Mouse (Mus musculus): ENCODE results near the gene Banf2. TPM values are rescaled to one million over a fixed set of nuclear protein-coding genes. Genes with fewer than 3 reads are reported as not detected.
A peak's percentile ranks its signal among the peaks of the same experiment; 100 is the strongest.

The Banf2 gene
- polyA plus RNA-seq, 1 experiment from 2014 or later: not detected

GRCm38 (mm10) chr2:144007211-144007610, 25.6 kb upstream of the Banf2 start:
- WGBS: 88% methylated on average over 4 of the region's 4 CpGs
- Histone ChIP-seq H3K27ac (no peak overlapping the region), H3K27me3 (no peaks in the 10 kb centered on the region), H3K4me1 (peaks cover 73% of the 10 kb centered on the region), H3K36me3 (peaks cover 17% of the 10 kb centered on the region), H3K4me3 (no peak overlapping the region), H3K9ac (no peak overlapping the region), H3K4me2 (replicated peaks) (no peak overlapping the region), H3K9me3 (no peaks in the 10 kb centered on the region)
- no peak for ATAC-seq (ENCODE audit: low FRiP score, low read depth)

GRCm38 (mm10) chr2:144009081-144009480, 23.8 kb upstream of the Banf2 start:
- Histone ChIP-seq H3K36me3 (peaks cover 17% of the 10 kb centered on the region), H3K27me3 (no peaks in the 10 kb centered on the region), H3K4me2 (replicated peaks) (peak overlapping the region; percentile 85), H3K4me3 (peak overlapping the region; percentile 97), H3K27ac (no peak overlapping the region), H3K9ac (peak overlapping the region; percentile 98), H3K9me3 (no peaks in the 10 kb centered on the region), H3K4me1 (peaks cover 58% of the 10 kb centered on the region)
- 77% methylated on average over 1 of the region's 1 CpGs for WGBS
- no peak for ATAC-seq (ENCODE audit: low FRiP score, low read depth)

GRCm38 (mm10) chr2:144009551-144010281, 23.1 kb upstream of the Banf2 start:
- ATAC-seq (ENCODE audit: low FRiP score, low read depth): no peak
- peaks cover 52% of the 10 kb centered on the region for H3K4me1 ChIP-seq

GRCm38 (mm10) chr2:144010282-144011044, 22.4 kb upstream of the Banf2 start:
- WGBS: 0% methylated on average over 63 of the region's 107 CpGs
- H3K27ac ChIP-seq: peak overlapping the region; percentile 97
- H3K4me1 ChIP-seq: peaks cover 45% of the 10 kb centered on the region
- peak overlapping the region; percentile 98 for H3K9ac ChIP-seq
- H3K9me3 ChIP-seq: no peaks in the 10 kb centered on the region
- peak overlapping the region; percentile 97 for H3K4me3 ChIP-seq
- H3K4me2 ChIP-seq (replicated peaks): peak overlapping the region; percentile 85
- H3K27me3 ChIP-seq: no peaks in the 10 kb centered on the region
- peak; percentile 21 for ATAC-seq (ENCODE audit: low FRiP score, low read depth)
- H3K36me3 ChIP-seq: peaks cover 17% of the 10 kb centered on the region

More at GRCm38 (mm10) chr2:144009551-144010281, 23.1 kb upstream of the Banf2 start:
- Histone ChIP-seq H3K27me3 (no peaks in the 10 kb centered on the region), H3K36me3 (peaks cover 17% of the 10 kb centered on the region), H3K9ac (peak overlapping the region; percentile 98), H3K4me3 (peak overlapping the region; percentile 97), H3K27ac (peak overlapping the region; percentile 97; the same call in 1 of the 2 replicates), H3K4me2 (replicated peaks) (peak overlapping the region; percentile 85), H3K9me3 (no peaks in the 10 kb centered on the region)
- WGBS: 3% methylated on average over 30 of the region's 30 CpGs

- ATAC-seq (ENCODE audit: low FRiP score, low read depth): peak; percentile 98
- Histone ChIP-seq H3K27me3 (no peaks in the 10 kb centered on the region), H3K9me3 (no peaks in the 10 kb centered on the region), H3K9ac (peak within 1 kb of the TSS; percentile 98), H3K4me1 (peaks cover 38% of the 10 kb centered on the region), H3K27ac (peak within 1 kb of the TSS; percentile 97), H3K36me3 (peaks cover 17% of the 10 kb centered on the region), H3K4me3 (peak within 1 kb of the TSS; percentile 97), H3K4me2 (replicated peaks) (peak within 1 kb of the TSS; percentile 85)
- WGBS: under 1% methylated on average over 52 of the region's 53 CpGs
Measured at GRCm38 (mm10) chr2:144011080-144011551, 21.7 kb upstream of the Banf2 start, which contains the start of gene Rrbp1. Rrbp1 (minus strand) TSS chr2:144011263.

- no peak overlapping the region for H3K27ac ChIP-seq
- no peaks in the 10 kb centered on the region for H3K9me3 ChIP-seq
- no peak overlapping the region for H3K9ac ChIP-seq
- H3K4me1 ChIP-seq: peaks cover 9% of the 10 kb centered on the region
- no peak overlapping the region for H3K4me3 ChIP-seq
- no peak for ATAC-seq (ENCODE audit: low FRiP score, low read depth)
- H3K27me3 ChIP-seq: no peaks in the 10 kb centered on the region
- H3K4me2 ChIP-seq (replicated peaks): no peak overlapping the region
- H3K36me3 ChIP-seq: peaks cover under 1% of the 10 kb centered on the region; the same call in 1 of the 2 replicates
- 87% methylated on average over 11 of the region's 11 CpGs for WGBS
Measured at GRCm38 (mm10) chr2:144014051-144014450, 18.8 kb upstream of the Banf2 start.

GRCm38 (mm10) chr2:144014481-144014880, 18.4 kb upstream of the Banf2 start:
- no peak for ATAC-seq (ENCODE audit: low FRiP score, low read depth)
- H3K4me1 ChIP-seq: peaks cover 4% of the 10 kb centered on the region
- no peak overlapping the region for H3K9ac ChIP-seq
- H3K4me3 ChIP-seq: no peak overlapping the region
- H3K4me2 ChIP-seq (replicated peaks): no peak overlapping the region
- H3K36me3 ChIP-seq: no peaks in the 10 kb centered on the region
- H3K9me3 ChIP-seq: no peaks in the 10 kb centered on the region
- no peak overlapping the region for H3K27ac ChIP-seq
- no peaks in the 10 kb centered on the region for H3K27me3 ChIP-seq
- WGBS: 58% methylated on average over 5 of the region's 5 CpGs

GRCm38 (mm10) chr2:144015861-144016260, 17.0 kb upstream of the Banf2 start:
- Histone ChIP-seq H3K4me2 (replicated peaks) (no peak overlapping the region), H3K4me3 (no peak overlapping the region), H3K4me1 (no peaks in the 10 kb centered on the region), H3K27me3 (peaks cover 3% of the 10 kb centered on the region; the same call in 1 of the 2 replicates), H3K9me3 (no peaks in the 10 kb centered on the region), H3K27ac (no peak overlapping the region), H3K9ac (no peak overlapping the region), H3K36me3 (no peaks in the 10 kb centered on the region)
- no peak for ATAC-seq (ENCODE audit: low FRiP score, low read depth)
- WGBS: 81% methylated on average over 9 of the region's 9 CpGs

- Histone ChIP-seq H3K27me3 (peaks cover 3% of the 10 kb centered on the region; the same call in 1 of the 2 replicates), H3K4me3 (no peak overlapping the region), H3K27ac (no peak overlapping the region), H3K9me3 (no peaks in the 10 kb centered on the region), H3K4me1 (peaks cover 7% of the 10 kb centered on the region; the same call in 1 of the 2 replicates), H3K4me2 (replicated peaks) (no peak overlapping the region), H3K36me3 (no peaks in the 10 kb centered on the region), H3K9ac (no peak overlapping the region)
- WGBS: 36% methylated on average over 2 of the region's 2 CpGs
- no peak for ATAC-seq (ENCODE audit: low FRiP score, low read depth)
Measured at GRCm38 (mm10) chr2:144019971-144020370, 12.9 kb upstream of the Banf2 start.

GRCm38 (mm10) chr2:144022441-144022840, 10.4 kb upstream of the Banf2 start:
- no peak overlapping the region for H3K27ac ChIP-seq
- H3K36me3 ChIP-seq: no peaks in the 10 kb centered on the region
- H3K4me1 ChIP-seq: peaks cover 7% of the 10 kb centered on the region; the same call in 1 of the 2 replicates
- no peak overlapping the region for H3K4me2 ChIP-seq (replicated peaks)
- H3K9me3 ChIP-seq: no peaks in the 10 kb centered on the region
- H3K9ac ChIP-seq: no peak overlapping the region
- H3K4me3 ChIP-seq: no peak overlapping the region
- ATAC-seq (ENCODE audit: low FRiP score, low read depth): no peak
- H3K27me3 ChIP-seq: peaks cover 3% of the 10 kb centered on the region; the same call in 1 of the 2 replicates
- WGBS: 56% methylated on average over 3 of the region's 3 CpGs

GRCm38 (mm10) chr2:144025361-144025760, 7.5 kb upstream of the Banf2 start:
- Histone ChIP-seq H3K36me3 (no peaks in the 10 kb centered on the region), H3K27ac (no peak overlapping the region), H3K27me3 (no peaks in the 10 kb centered on the region), H3K4me1 (peaks cover 7% of the 10 kb centered on the region; the same call in 1 of the 2 replicates), H3K4me2 (replicated peaks) (no peak overlapping the region), H3K9me3 (no peaks in the 10 kb centered on the region), H3K4me3 (no peak overlapping the region), H3K9ac (no peak overlapping the region)
- ATAC-seq (ENCODE audit: low FRiP score, low read depth): no peak
- WGBS: 83% methylated on average over 9 of the region's 9 CpGs

GRCm38 (mm10) chr2:144026456-144026855, 6.4 kb upstream of the Banf2 start:
- ATAC-seq (ENCODE audit: low FRiP score, low read depth): no peak
- H3K36me3 ChIP-seq: no peaks in the 10 kb centered on the region
- H3K9ac ChIP-seq: no peak overlapping the region
- no peak overlapping the region for H3K4me2 ChIP-seq (replicated peaks)
- no peaks in the 10 kb centered on the region for H3K27me3 ChIP-seq
- H3K27ac ChIP-seq: no peak overlapping the region
- WGBS: 81% methylated on average over 4 of the region's 4 CpGs
- no peak overlapping the region for H3K4me3 ChIP-seq
- H3K9me3 ChIP-seq: no peaks in the 10 kb centered on the region
- H3K4me1 ChIP-seq: peaks cover 7% of the 10 kb centered on the region; the same call in 1 of the 2 replicates
